Mouse (Mus musculus): ENCODE data around the gene Os9. TPM values are rescaled to one million over a fixed set of nuclear protein-coding genes. Genes with fewer than 3 reads are reported as not detected.

The Os9 gene
- 115 and 116 TPM in 2 replicates for polyA plus RNA-seq (2015; fragmentation: Nextera tagmentation; extraction: Ambion mirVana)

GRCm38 (mm10) chr10:127121066-127121477 is at the start of gene Os9:
Os9 (minus strand) TSS chr10:127121131.

DNA sequence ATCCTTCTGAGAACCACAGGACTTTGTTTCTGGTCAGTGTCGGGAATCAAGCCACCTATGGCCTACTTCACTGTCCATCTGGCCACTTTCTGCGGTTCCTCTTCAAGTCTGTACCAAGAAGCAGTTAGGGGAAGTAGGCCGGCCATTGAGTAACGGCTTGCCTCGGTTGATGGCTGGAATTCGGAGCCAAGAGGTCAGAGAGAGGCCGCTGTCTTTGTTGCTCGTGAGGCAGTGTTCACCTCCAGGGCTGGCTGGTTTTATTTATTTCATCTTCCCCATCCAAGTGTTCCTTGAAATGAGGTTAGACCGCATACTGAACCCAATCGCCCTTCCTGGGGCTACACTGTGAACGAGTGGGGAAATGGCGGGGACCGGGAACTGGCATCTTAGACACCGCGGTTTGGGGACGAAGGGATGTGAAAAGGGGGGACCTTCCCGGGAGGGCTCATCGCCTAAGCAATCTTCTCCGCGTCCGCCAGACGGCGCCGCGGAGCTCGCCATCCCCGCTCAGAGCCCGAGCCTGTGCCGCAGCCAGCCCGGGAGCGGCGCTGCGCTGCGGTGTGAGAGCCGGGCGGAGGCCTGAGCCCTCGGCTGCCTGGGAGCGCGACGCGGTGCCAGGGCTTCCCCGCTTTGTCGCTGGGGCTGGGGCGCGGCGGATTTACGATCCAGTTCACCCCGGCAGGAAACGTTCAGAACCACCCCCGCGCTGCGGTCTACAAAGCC is 43.9 kb upstream of the Os9 start, which contains the start of gene B4galnt1:
TSS of gene B4galnt1 (plus strand) at position 595 of the 723 bp plus-strand sequence.

DNA sequence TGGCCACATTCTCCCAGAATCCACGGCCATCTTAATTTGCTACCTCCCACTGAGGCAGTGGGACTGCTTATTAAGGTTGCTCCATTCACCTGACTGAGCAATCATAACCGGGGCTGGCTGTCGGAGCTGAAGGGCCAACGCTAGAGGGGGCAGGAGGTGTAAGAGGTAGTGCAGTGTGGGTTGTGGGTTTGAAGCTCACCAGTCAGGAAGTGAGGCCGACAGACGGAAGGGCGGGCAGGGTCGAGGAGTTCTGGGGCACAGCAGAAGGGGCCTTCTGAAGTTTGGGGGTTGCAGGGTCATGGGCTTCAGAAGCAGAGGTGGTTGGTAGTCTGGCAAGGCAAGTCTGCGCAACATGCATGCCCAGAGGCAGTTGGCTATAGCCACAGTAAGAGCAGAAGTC is 45.9 kb downstream of the Os9 start, which contains the start of gene Agap2:
TSS of gene Agap2 (plus strand) at position 205 of the 400 bp plus-strand sequence.

DNA sequence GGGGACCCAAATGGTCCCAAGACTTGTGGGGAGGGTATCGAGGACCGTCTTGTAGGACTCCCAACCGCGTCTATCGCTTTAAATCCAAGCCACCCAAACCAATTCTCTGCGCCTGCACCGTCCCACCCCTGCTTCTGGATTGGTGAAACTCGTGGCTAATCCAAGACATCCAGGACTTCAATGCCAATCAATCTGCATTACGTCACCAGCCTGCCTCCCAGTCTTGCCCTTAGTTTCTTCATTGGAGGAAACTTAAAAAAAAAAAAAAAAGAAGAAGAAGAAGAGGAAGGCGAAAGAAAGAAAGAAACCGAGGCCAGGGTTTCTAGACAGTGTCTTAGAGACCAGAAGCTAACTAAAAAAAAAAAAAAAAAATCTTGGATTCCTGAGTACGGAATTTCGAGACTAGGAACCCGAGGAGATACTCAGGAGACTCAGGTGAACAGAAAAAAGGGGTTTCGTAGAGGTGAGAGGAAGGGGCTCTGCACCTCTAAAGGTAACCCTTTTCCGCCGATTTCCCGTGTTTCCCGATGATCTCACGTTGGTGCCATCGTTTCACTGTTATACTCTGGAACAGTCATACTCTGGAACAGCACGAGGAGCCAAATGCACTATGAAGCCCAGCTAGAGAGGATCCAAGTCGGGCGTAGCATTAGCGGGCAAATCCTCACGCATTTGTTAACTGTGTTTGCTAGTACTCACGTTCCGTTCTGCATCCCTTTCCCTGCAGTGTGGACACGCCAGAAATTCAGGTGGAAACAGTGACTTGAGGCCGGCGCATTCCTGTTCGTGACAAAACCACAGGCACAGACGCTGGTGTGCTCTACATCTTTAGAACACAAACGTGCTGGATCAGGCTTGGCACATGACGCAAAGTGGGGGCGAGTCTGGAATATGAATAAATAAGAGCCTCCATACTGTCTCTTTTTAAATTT is 50.5 kb downstream of the Os9 start, which contains the start of gene Tspan31:
TSS of gene Tspan31 (minus strand) at position 75 of the 932 bp plus-strand sequence.

DNA sequence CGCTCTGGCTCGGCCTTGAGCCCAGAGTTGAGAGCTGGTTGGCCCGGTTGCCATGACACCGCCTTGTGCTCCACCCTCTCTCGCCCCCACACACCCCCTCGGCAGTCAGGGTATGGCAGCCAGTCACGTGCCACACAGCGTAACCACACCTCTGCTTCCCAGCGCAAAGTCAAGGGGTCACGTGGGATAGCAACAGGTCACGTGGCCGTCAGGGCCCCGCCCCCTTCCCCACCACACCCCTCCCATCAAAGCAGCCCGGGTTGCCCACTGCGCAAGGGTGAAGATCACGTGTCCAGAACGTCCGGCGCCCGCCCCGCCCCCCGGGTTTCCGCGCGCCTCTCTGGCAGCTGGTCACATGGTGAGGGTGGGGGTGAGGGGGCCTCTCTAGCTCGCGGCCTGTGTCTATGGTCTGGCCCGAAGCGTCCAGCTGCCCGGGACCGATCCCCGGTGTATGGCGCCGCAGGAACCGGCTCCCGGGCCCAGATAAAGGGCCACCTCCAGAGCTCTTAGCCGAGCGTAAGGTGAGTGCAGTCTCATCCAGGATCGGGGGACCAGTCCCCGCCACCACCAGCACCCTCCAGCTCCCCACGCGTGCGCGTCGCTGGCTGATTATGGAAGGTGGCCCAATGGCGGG is 57.6 kb downstream of the Os9 start, which contains the start of gene Cdk4:
TSS of gene Cdk4 (plus strand) at position 296 of the 634 bp plus-strand sequence.

GRCm38 (mm10) chr10:127059968-127060916 is 60.7 kb downstream of the Os9 start, which contains the start of gene March9:
March9 (minus strand) TSS chr10:127060184.

GRCm38 (mm10) chr10:127047954-127048353 is 73.0 kb downstream of the Os9 start, which contains the start of gene Cyp27b1:
Cyp27b1 (plus strand) TSS chr10:127048250.

Other genes starting within 250 kb of the Os9 start
- 19.0 and 22.1 TPM in 2 replicates for gene Atp23, start 219.8 kb downstream of the Os9 start, polyA plus RNA-seq (2015; fragmentation: Nextera tagmentation; extraction: Ambion mirVana)
- 18.3 and 19.0 TPM in 2 replicates for gene Ctdsp2, start 142.4 kb downstream of the Os9 start, polyA plus RNA-seq (2015; fragmentation: Nextera tagmentation; extraction: Ambion mirVana)
- 0.85 and 10.5 TPM in 2 replicates for gene Avil, start 120.4 kb downstream of the Os9 start, polyA plus RNA-seq (2015; fragmentation: Nextera tagmentation; extraction: Ambion mirVana)
- 67.5 and 74.2 TPM in 2 replicates for gene Tsfm, start 90.3 kb downstream of the Os9 start, polyA plus RNA-seq (2015; fragmentation: Nextera tagmentation; extraction: Ambion mirVana)
- gene Mettl1, start 79.7 kb downstream of the Os9 start, polyA plus RNA-seq (2015; fragmentation: Nextera tagmentation; extraction: Ambion mirVana): 25.1 and 25.4 TPM in 2 replicates
- gene Eef1akmt3, start 79.6 kb downstream of the Os9 start, polyA plus RNA-seq (2015; fragmentation: Nextera tagmentation; extraction: Ambion mirVana): 0.21 and 0.43 TPM in 2 replicates
- 0.22 TPM in 1 of 2 replicates, not detected in the other for gene Cyp27b1, start 72.9 kb downstream of the Os9 start, polyA plus RNA-seq (2015; fragmentation: Nextera tagmentation; extraction: Ambion mirVana)
- gene March9, start 60.9 kb downstream of the Os9 start, polyA plus RNA-seq (2015; fragmentation: Nextera tagmentation; extraction: Ambion mirVana): 10.5 and 10.6 TPM in 2 replicates
- 374 and 389 TPM in 2 replicates for gene Cdk4, start 57.6 kb downstream of the Os9 start, polyA plus RNA-seq (2015; fragmentation: Nextera tagmentation; extraction: Ambion mirVana)
- gene Tspan31, start 50.9 kb downstream of the Os9 start, polyA plus RNA-seq (2015; fragmentation: Nextera tagmentation; extraction: Ambion mirVana): 114 TPM in 2 replicates
- 5.2 and 6.2 TPM in 2 replicates for gene Agap2, start 45.8 kb downstream of the Os9 start, polyA plus RNA-seq (2015; fragmentation: Nextera tagmentation; extraction: Ambion mirVana)
- 66.8 and 76.6 TPM in 2 replicates for gene B4galnt1, start 44.1 kb upstream of the Os9 start, polyA plus RNA-seq (2015; fragmentation: Nextera tagmentation; extraction: Ambion mirVana)
- 0.72 and 1.1 TPM in 2 replicates for gene Slc26a10, start 59.5 kb upstream of the Os9 start, polyA plus RNA-seq (2015; fragmentation: Nextera tagmentation; extraction: Ambion mirVana)
- gene Arhgef25, start 69.0 kb upstream of the Os9 start, polyA plus RNA-seq (2015; fragmentation: Nextera tagmentation; extraction: Ambion mirVana): 25.7 and 26.8 TPM in 2 replicates
- 168 and 199 TPM in 2 replicates for gene Dtx3, start 74.6 kb upstream of the Os9 start, polyA plus RNA-seq (2015; fragmentation: Nextera tagmentation; extraction: Ambion mirVana)
- gene Pip4k2c, start 90.5 kb upstream of the Os9 start, polyA plus RNA-seq (2015; fragmentation: Nextera tagmentation; extraction: Ambion mirVana): 17.1 and 19.0 TPM in 2 replicates
- gene Kif5a, start 142.2 kb upstream of the Os9 start, polyA plus RNA-seq (2015; fragmentation: Nextera tagmentation; extraction: Ambion mirVana): 102 and 109 TPM in 2 replicates
- gene Dctn2, start 145.2 kb upstream of the Os9 start, polyA plus RNA-seq (2015; fragmentation: Nextera tagmentation; extraction: Ambion mirVana): 294 and 319 TPM in 2 replicates
- 9.4 and 12.3 TPM in 2 replicates for gene Mbd6, start 167.9 kb upstream of the Os9 start, polyA plus RNA-seq (2015; fragmentation: Nextera tagmentation; extraction: Ambion mirVana)
- 85.2 and 93.5 TPM in 2 replicates for gene Mars, start 190.7 kb upstream of the Os9 start, polyA plus RNA-seq (2015; fragmentation: Nextera tagmentation; extraction: Ambion mirVana)
- 1.5 and 1.7 TPM in 2 replicates for gene Arhgap9, start 200.8 kb upstream of the Os9 start, polyA plus RNA-seq (2015; fragmentation: Nextera tagmentation; extraction: Ambion mirVana)
- gene Gli1, start 220.8 kb upstream of the Os9 start, polyA plus RNA-seq (2015; fragmentation: Nextera tagmentation; extraction: Ambion mirVana): 1.3 and 1.8 TPM in 2 replicates
- gene Inhbe, start 233.3 kb upstream of the Os9 start, polyA plus RNA-seq (2015; fragmentation: Nextera tagmentation; extraction: Ambion mirVana): 0.04 and 0.05 TPM in 2 replicates
- not detected in 2 replicates for gene Inhbc, start 249.3 kb upstream of the Os9 start, polyA plus RNA-seq (2015; fragmentation: Nextera tagmentation; extraction: Ambion mirVana)

Measured in neural tube, postnatal 0 days (tissue).